Mouse (Mus musculus): ENCODE data around the gene Usp53.
A peak's percentile ranks its signal among the peaks of the same experiment; 100 is the strongest.

Gene Usp53

DNA sequence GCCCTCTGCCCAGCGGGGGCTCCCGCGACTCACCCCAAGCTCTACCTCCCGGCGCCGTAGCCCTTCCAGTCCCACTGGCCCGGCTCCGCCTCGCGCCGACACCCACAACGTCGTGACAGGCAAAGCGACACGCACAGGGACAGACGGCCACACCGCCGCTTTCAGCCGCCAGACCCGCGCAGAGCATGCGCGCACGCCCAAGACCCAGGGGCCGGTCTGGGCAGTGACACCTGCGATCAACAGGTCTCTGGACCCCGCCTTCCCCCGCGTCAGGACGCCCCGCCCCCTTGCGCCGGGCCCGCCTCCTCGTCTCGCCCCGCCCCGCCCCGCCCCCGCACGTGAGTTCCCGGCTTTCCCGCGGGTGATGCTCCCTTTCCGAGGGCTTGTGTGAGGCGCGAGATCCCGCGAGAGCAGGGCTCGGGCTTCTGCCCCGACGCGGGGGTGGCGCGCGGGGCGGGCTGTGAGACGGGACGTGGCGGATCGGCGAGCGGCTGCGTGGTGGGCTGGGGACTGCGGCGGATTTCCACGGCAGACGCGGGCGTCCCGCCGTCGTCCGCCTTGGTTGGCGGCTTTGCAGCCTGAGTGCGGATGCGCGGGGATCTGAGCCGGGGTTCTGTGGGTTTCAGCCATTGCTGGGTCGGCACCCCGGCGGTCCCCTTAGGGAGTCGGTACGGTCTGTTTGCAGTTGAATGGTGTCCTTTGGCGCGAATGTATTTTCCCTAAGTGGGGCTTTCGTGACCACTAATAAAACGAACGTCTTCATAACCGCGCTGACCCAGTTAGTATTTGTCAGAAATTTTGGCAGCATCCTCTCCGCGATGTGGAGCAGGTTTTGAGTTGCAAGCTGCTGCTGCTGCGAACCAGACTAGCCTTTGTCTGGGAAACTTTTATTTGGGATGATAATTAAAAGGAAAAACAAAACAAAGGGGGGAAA is at the start of gene Usp53:
Usp53 (minus strand) TSS at position 262 of the 934 bp plus-strand sequence.
- DNase-seq, result peak; percentile 87 to 88

DNA sequence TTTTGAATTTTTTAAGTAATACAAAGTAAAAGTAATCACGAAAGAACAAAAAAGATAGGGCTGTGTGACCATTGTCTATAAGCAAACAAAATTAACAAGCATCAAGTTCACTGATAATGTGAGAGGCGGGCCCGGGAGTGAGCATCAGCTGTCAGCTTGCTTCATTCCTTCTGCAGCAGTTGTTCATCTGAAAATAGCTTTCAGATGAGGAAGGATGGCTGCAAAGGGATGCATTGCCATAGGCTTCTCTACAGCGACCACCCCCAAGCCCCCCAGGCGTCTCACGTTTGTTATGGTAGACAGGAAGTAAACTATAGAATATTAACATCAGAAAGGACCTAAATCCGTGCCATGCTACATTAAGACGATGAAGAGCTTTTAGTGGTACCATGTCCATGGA is 49.5 kb upstream of the Usp53 start:
- DNase-seq, result no peak

DNA sequence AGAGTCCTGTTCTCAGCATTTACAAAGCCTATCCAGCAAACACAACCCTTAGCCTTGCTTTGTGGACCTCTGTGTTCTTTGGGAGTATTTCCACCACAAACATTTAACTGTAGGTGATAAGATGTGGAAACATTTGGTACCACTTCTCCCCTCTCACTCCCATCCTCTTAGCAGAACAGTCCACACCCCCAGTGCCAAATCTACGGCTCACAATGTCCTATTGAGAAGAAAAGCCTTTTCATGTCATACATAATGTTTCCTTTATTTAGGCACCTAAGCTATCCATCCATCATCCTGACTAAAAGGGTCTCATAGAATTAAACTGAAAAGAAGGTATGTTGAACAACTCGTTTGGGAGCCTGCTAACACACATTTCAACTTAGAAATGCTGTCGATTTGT is 41.3 kb upstream of the Usp53 start:
- no peak for DNase-seq

DNA sequence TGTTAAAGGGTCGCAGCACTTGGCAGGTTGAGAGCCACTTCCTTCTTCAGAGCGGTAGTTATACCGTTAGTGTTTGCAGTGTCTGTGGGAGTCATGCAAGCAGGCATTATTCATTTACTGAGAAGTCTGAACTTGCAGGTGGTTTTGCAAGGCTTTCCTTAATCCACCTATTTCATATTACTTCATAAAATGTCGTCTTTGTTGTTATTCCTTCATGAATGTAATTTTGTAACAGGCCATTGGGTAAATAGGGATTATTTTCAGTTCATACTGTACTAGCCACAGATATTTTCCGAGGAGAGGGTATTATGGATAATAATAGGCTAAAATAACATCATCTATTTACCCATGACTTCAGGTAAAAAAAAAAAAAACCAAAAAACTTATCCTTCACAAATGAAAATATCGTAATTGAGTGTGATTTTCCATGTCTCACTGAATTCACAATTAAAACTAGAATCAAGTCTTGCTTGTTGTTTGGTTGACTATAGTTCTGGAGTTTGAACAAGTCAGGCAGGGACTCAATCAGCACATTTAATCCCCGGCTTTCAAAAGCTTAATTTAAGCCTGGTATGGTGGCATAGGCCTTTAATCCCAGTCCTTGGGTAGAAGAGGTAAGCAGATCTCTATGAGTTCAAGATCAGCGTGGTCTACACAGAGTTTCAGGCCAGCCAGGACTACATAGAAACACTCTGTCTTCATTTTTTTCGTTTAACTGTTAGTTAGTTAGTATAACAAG is 40.4 kb upstream of the Usp53 start:
- DNase-seq, result no peak

DNA sequence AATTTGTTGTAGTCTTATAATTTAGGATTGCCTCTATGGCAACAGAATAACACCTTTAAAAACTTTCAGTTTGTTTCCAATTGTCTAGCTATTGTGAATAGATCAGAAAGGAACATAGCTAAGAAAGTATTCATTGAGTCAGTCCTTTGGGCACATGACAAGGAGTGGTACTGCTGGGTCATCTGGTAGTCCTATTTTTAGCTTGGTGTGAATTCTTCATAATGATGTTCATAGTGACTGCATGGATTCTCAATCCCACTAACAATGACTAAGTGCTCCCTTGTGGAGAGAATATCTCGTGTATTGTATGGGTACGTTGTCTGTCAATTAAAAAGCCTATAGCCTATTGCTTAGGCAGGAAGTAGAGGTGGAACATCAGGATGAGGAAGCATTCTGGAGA is 34.5 kb upstream of the Usp53 start:
- DNase-seq, result no peak

DNA sequence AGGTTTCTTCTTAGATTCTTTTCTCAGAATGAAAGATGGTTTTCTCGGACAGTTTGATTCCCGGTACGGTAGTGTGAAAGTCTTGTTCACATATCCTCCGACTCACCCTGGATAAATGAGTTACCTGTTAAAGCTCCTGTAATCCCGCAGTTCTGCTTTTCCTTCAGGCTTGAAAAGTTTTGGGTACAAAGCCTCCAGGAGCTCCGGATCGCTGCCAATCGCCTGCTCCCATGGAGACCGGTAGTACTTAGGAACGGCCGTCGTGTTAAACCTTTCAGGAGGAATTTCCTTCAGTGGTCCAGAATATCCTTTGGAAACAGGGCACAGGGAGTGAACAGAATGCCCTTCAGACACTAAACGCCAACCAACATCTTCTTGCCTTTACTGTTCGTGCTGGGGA is 29.2 kb upstream of the Usp53 start:
- no peak for DNase-seq

- no peak for DNase-seq
Observed at GRCm38 (mm10) chr3:123009417-123009816, 25.1 kb upstream of the Usp53 start.

DNA sequence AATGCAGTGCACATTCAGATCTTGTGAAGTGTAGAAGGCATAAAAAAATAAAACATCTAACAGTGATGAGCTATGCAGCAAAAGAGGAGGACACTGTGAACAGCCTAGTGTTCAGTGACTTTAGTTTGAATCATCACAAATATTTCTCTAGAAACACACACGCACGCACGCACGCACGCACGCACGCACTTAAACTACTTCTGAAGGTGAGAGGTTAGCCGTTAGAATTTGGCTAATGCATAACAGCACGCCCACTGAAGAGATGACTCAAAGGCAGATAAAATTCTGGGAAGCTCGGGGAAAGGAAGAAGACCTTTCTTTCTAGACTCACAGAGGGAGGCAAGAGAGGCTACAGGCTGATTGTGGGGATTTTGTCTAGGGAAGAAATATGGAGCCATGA is 23.1 kb upstream of the Usp53 start:
- DNase-seq, result no peak

- no peak for DNase-seq
Observed at GRCm38 (mm10) chr3:123001053-123001452, 16.7 kb upstream of the Usp53 start.

DNA sequence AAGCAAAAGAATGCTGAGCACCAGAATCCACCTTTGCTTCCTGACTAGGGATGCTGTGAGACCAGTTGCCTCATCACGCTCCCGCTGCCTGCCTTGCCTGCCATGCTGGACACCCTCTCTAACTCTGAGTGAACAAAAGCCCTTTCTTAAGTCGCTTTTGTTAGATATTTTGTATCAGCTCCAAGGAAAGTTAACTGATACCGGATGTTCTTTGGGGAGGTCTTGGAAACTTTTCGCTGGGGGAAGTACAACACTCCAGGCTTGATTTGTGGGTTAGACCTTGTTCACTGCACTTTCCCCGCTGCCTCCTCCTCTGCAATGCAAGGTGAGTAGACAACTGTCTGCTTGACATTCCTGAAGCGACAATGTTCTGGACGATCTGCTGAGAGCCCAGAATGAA is 14.2 kb upstream of the Usp53 start:
- no peak for DNase-seq

- DNase-seq, result no peak
Observed at GRCm38 (mm10) chr3:122996968-122997367, 12.7 kb upstream of the Usp53 start.

- no peak for DNase-seq
Observed at GRCm38 (mm10) chr3:122986906-122987305, 2.6 kb upstream of the Usp53 start.

- DNase-seq, result no peak
Observed at GRCm38 (mm10) chr3:122986386-122986785, 2.1 kb upstream of the Usp53 start.

- peak; percentile 9 to 14 for DNase-seq
Observed at GRCm38 (mm10) chr3:122985183-122985944, 1.1 kb upstream of the Usp53 start.

DNA sequence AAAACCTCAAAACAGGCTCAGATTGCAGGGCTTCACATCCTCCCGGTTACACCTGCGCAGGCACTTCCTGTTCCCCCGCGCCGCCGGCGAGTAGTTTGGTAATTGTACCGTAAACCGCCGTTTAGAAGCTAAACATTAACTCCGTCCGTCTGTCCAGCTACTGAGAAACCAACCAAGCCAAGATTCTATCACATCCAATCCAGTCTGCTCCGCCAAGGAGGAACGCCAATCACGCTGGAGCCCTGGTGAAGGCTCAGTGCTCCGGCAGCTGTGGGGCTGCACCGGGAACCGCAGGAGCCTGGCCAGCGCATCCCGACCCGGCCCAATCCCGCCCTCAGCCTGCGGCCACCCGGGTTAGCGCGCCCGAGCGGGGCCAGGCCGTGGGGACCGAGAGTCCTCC is 461 bp downstream of the Usp53 start:
- DNase-seq, result peak; percentile 65 to 68

DNA sequence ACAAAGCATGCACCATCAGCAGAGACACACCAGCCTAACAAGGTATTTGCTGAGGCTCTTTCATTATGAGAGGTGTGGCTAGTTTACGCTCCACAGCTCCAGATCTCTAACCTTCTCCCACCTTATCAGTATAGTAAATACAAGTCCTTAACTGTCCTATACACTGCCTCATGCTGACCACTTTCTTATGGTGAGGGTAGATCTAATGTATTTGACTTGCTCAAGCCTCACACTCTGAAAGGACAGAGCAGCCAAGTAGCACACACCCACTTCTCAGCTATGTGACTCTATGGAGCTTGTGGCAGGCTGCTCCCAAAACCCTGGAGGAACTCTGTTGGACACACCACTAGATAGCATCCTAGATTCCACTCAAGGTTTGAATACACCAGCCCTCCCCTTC is 8.3 kb downstream of the Usp53 start:
- no peak for DNase-seq

DNA sequence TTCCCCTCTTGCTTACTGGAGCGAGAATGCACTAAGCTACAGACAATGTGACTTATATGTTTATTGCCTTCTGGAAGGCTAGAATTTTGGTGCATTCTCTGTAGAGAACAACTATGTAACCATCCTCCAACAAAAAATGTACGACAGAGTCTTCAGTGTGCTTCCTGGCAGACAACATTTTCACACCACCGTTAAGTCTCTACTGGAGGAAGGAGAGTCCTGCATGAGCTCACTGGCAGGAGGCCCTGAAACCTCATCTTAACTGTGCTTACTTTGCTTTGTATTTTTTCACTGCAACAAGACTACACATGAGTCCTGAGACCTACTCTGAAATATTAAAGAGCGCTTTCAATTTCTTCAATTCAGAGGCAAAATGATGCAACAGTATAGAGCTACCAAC is 8.9 kb downstream of the Usp53 start:
- DNase-seq, result no peak

GRCm38 (mm10) chr3:122974833-122975232 is 9.5 kb downstream of the Usp53 start:
- no peak for DNase-seq

DNA sequence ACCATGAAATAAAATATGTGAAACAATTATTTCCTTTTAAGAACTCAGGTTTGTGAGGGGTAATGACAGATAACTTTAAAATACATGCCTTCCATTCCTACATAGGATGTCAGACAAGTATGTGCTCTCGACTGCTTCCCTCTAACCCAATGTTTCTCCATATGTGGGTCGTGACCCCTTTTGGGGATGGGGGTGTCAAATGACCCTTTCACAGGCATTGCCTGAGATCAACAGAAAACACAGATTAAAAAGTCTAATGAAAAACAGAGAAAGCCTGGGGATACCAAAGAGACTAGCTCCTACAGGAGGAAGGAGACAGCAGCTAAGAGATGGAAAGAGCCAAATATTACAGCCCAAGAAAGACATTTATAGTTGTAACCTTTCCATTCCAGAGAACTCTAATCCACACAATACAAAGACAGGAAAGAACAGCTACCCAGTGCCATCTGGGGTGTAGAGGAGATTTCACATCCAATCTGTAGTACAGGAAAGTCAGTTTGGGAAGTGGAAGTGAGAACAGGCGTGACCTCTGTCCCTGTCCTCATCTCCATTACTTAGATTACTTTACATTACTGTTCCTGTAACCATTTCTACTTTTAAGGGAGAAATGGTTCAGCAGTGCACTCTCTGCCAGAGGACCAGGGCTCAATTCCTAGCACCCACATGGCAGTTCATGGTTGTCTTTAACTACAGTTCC is 12.0 kb downstream of the Usp53 start:
- no peak for DNase-seq

DNA sequence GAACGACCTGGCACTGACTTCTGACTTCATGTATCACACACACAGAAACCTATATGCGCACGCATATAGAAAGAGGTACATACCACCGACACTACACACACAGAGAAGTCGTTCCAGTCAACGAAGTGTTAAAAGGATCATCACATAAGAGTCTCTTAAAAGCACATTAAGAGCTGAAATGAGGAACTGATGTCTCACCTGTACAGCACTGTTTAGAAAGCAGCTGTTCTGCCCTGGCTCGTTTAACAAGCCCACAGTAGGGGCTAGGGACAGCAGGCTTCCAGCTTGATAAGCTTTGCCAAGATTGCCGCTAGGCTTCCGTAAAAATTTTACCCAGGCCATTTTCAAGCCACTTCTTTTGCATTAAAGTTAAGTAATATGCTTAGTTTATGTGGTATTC is 15.9 kb downstream of the Usp53 start:
- DNase-seq, result no peak

DNA sequence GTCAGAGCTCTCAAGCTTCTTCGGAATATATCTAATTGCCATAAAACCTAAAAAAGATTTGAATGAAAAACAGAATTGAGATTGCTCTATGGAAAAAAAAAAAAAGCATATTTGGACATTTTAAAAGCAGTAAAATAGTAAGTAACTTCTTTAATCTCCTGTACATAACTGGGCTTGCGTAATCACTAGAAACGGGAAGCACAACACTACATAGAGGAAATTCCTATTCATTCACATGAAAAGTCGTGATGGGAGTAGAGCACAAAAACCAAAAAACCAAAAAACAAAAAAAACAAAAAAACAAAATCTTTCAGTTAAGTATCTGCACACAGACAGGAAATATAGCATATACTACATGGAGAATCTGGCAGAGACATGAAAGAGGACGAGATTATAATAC is 20.0 kb downstream of the Usp53 start:
- DNase-seq, result no peak

DNA sequence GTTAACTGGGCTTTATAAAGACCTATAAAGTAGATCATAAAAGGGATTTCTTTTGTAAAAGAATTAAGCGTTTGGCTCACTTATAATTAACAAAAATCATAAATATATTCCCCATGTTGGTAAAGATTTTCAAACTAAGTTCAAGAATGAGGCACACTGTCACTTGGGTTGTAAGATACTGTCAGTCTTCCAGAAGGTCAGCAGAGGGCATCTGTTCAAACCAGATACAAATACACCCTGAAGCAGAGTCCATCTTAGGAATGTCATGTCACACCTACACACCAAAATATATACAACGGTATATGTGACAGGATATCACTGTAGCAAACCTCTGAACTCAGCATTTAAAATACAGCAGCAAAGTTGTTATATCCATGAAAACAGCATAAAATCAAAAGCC is 34.2 kb downstream of the Usp53 start:
- no peak for DNase-seq

DNA sequence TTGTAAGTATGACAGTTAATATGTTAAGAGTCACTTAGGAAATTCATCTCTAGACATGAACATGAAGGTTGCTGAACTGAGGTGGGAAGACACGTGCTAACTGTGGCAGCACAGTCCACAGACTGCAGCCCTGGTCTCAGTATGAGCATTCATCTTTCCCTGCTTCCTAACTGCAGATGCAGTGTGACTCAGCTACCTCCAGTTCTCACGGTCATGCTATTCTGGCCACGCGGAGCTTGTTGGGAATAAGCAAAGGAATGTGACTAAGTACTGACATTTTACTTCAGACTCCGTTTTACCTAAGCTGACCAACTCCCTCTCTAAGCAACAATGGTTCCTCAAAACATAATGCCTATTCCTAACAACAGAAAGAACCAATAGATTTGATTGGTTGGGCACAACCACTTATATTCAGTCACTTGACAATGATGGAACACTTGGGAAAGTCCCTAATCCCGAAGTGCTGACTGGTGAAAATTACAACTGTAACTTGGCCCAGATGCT is 40.9 kb downstream of the Usp53 start:
- no peak for DNase-seq

All from B cell, adult 2 months (primary cell).